Mouse (Mus musculus): Measurements from ENCODE around the gene Ssc4d. TPM values are rescaled to one million over a fixed set of nuclear protein-coding genes. Genes with fewer than 3 reads are reported as not detected.

The Ssc4d gene
- total and polyA plus RNA-seq, 3 experiments, result 2.8 to 4.3 (median 3.1) TPM

DNA sequence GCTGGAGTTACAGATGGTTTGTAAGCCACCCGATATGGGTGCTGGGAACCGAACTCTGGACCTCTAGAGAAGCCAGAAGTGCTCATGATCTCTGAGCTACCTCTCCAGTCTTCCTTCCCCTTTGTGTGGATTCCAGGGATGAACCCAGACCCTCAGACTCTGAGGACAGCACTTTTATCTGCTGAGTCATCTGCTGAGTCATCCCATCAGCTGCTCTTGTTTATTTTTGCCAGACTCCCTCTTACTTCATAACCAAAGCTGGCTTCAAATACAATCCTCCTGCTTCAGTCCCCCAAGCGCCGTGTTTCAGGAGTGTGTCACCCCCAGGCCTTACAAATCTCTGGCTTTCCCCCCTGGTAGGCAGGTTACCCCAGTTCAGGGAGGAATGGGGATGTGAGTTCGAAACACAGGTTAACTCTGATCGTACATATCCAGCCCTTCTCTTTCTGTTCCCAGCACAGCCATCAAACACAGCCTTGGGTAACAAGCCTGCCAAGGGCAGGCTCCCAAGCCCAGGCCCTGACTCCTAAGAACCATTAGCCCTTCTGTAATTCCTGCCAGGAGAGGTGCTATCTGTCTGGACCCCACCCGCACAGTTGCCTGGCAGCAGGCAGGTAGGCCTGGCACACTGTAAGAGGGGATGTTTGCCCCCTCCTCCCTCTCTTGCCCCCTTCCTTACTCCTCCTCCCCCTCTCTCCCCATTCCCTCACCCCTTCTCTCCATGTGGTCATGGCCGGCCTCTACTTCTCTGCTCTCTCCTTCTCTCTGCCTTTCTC lies 1.8 kb upstream of the Ssc4d start:
- DNase-seq, result peak; percentile 69

DNA sequence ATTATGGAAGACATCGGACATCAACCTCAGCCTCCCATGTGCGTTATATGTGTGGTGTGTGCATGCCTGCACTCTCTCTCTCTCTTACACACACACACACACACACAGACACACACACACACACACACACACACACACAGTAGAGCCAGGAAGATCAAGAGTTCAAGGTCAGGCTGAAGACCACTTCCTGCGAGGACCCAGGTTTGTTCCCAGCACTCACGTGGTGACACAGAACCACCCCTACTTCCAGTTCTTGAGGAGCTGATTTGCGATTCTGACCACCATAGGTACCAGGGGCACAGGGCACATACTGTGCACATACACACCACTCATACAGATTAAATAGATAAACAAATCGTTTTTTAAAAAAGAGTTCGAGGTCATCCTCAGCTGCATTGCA lies 2.5 kb downstream of the Ssc4d start:
- DNase-seq, result no peak

DNA sequence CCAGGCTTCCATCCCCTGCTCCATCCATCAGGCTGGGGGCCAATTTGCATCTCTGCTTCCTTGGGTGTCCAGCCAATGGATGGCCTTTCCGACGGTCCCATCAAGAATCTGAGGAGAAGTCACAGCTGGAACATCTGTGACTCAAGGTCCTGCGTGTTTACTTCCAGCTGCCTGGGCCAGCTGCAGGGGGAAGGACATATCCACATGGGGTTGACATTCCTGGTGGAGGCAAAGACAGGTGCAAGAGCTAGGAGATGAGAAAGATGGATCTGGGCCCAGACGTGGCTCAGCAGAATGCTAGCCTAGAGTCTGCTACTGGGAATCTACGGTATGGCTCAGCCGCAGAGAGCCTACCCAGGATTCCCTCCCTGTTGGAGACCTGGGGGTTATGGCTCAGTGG lies 4.1 kb downstream of the Ssc4d start:
- DNase-seq, result no peak

DNA sequence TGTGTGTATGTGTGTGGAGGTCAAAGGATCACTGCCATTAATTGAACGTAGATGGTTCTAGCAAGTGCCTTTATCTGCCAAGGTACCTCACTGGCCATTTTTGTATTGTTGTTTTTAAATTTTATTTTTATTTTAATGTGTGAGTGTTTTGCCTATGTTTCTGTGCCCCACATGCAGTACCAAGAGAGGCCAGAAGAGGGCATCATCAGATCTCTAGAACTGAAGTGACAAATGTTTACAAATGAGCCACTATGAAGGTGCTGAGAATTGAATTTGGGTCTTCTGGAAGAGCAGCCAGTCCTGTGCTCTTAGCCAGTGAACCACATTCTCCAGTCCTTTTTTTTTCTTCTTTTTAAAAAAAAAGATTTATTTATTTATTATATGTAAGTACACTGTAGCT lies 5.5 kb downstream of the Ssc4d start:
- DNase-seq, result no peak

DNA sequence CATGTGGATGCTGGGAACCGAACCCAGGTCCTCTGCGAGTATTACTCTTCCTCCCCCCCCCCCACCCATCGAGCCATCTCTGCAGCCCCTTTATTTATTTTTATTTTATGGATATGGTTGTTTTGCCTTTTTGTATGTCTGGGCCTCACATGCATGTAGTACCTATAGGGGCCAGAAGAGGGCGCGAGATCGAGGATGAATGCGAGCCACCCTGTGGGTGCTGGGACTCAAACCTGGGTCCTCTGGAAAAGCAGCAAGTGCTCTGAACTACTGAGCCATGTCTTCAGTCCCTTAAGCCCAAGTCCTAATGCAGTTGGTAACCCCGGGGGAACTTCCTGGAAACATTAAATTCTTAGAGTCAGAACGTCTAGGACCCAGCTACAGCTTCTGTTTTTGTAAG lies 7.5 kb downstream of the Ssc4d start:
- DNase-seq, result no peak

DNA sequence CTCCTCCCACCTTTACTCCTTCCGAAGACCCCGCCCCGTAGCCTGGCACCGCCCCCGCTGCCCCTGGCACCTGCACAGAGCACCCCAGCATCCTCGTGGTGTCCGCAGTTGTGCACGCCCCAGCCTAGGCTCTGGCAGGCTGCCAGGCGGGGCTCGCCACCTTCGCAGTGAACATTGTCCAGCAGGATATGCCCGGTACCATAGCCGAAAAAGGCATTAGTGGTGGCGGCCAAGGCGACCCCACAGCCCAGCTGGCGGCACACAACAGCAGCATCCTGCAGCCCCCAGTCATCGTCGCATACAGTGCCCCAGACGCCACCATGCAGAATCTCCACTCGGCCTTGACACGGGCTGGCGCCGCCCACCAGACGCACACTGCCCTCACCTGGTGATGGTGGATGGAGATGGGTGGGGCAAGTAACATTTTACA lies 8.8 kb downstream of the Ssc4d start:
- DNase-seq, result peak; percentile 45

DNA sequence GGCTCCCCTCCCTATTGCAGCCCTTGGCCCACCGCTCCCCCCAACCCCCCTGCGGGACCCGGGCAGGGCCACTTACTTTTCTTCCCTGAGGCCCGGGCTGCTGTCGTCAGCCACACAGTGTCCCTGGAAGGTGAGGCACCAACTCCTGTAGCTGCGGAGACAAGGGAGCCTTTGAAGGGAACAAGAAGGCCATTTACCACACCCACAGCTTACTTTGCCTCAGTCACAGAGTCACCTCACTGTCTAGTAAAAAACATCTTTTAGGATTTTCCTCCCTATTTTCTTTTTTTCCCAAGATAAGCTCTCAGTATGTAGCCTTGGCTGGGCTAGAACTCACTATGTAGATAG lies 11.1 kb downstream of the Ssc4d start:
- DNase-seq, result no peak

DNA sequence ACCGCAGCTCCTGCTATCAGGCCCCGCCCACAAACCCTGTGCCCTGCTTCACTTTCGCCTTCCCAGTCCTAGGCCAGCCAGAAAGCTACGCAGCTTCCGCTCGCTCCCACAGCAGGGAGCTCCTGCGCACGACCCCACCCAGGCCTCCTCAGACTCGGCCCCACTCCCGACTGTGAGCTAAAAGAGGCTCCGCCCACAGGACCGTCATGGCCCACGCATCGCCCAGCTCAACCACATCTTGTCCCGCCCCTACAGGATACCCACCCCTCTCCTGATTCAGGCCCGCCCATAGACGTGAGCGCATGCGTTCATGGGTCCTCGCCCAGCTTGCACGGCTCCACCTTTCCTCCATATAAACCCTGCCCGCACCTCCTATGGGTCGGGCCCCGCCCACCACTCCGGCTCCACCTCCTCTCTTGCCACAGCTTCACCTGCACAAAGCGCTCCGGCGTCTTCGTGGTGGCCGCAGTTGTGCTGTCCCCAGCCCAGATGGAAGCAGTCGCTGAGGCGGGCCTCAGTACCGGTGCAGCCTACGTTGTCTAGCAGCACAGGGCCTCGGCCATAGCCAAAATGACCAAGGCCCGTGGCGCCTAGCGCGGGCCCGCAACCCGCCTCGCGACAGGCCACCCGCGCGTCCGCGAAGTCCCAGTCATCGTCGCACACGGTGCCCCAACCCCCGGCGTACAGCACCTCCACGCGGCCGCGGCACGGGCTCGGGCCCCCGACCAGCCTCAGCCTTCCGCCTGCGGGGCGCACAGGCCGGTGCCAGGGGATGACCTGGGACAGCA lies 11.6 kb downstream of the Ssc4d start:
- peak; percentile 99 for DNase-seq

DNA sequence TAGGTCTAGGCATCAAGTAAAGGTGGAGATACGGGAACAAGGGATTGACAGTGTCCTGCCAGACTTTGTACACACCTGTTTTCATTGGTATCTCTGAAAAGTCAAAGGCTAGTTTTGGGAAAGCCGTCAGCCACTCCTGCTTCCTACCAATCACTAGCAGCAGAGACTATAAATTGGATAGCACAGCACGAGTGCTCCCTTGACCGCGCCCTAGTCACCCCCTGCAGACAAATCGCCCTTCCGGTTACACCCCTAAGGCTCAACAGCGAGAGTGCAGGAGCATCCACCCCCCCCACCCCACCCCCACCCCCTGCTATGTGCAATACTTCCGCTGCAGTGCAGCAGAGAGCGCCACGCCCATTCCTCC lies 12.2 kb downstream of the Ssc4d start:
- DNase-seq, result no peak

DNA sequence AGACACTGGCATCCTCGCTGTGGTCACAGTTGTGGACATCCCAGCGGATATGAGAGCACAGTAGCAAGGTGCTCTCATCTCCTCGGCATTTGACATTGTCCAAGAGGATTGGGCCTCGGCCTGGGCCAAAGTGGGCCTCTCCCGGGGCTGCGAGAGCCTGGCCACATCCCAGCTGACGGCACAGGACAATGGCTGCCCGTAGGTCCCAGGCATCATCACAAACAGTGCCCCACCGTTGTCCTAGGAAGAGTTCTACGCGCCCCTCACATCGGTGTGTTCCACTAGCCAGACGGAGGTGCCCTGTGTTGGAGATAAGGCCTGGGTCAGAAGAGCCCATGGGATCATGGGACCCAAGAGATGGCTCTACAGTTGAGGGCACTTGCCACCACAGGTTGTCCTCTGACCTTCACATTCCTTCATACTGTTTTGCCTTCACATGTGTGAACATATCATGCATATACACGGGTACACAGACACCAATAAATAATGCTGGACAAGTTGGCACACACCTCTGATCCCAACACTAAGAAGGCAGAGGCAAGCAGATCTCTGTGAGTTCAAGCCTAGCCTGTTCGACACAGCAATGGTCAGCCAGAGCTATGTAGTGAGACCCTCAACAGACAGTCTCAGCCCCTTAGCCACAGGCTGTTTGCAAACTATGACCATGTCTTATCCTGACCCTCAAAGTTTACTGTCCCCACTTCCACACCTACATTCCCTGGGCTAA lies 13.3 kb downstream of the Ssc4d start:
- DNase-seq, result peak; percentile 15

DNA sequence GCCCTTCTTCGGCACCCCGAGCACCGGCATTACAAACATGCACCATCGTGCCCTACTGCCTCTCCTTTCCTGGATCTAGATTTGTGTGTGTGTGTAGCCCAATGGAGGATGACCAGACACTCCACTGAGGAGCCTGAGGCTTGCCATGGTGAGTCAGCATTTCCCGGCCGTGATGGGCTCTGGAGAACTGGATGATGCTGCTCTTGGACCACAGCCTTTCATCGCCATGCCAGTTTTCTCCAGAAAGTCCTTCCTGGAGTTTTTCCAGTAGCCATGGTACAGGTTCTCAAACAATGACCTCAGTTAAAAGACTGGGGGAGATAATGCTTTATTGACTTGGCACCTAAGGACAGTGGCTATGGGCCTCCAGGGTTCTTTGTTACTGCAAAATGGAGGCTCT lies 14.4 kb downstream of the Ssc4d start:
- DNase-seq, result no peak

DNA sequence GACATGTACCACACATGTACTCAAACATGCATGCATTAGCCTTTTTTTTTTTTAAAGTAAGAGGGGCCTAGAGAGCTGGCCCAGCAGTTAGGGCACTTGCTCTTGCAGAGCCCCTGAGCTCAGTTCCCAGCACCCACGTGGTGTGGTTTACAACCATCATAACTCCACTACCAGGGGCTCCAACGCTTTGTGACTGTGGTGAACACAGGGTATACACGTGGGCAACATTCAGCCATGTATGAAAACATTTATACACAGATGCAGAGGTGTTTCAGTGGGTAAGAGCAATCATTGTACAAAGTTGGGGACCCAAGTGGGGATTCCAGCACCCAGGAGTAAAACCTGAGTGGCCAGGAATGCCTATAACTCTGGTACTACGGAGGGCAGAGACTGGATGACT lies 16.0 kb downstream of the Ssc4d start:
- no peak for DNase-seq

DNA sequence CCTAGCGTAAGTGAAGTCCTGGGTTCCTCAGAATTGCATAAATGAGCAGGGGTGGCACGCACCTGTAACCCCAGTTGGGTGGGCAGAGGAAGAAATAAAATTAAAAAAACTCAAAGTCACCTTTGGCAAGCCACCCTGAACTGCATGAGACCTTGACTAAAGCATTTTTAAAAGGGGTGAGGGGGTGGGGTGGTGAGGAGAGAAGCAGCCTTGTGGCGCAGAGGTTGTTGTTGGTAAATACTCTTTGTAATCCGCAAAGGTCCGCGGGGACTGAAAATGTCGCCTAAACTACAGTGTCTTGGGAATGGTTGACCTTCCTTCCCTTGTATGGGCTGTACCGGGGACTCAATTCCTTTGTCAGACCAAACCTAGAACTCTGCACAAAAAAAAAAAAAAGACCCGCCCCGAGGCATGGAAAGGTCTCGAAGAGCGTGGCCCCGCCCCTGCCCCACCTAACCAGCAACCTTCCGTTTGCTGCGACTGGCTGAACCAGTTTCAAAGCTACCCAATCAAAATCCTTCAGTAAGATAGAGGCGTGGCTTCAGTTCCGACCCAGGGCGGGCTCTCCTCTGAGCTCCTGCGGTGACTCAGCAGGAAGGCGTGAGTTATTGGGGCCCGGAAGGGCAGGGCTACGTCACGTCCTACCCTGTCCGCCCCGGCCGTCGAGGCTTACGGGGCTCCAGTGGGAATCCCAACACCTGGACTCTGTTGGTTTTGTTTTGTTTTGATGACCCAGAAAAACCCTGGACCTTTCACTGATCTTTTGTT lies 16.9 kb downstream of the Ssc4d start:
- peak; percentile 97 for DNase-seq

DNA sequence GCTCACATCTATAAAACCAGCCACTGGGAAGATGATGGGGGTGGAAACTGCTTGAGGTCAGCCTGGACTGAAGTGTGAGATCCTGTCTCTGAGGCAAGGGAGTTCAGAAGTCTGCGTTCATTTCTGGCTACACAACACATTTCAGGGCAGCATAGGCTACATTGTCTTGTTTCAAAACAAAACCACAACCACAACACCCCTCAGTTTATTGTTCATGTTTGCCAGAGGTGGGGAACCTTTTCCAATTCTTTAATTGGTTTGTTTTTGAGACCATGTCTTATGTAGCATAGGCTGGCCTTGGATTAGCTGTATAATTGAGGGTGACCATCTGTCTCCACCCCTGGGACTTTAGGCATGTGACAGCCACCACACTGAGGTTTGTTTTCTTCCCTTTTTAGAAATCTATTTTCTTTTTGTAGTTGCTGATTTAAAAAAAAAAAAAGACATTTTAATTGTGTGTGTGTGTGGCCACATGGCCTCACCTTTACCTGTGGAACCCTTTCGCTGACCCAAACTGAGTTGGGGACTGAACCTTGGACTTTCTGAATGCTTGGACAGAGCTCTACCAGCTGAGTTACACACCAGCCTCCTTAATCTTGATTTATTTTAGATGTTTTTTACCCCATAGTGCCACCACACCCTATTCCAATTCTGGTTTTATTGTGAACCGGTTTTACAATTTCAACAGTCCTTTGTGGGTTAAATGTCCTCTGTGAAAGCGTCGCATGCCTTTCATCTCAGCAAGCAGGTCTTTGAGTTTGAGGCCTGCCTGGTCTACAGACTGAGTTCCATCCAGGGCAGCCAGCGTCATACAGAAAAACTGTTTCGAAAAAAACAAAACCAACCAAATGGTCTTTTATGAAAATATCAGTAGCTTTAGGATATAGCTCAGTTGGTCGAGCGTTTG lies 17.8 kb downstream of the Ssc4d start:
- no peak for DNase-seq

DNA sequence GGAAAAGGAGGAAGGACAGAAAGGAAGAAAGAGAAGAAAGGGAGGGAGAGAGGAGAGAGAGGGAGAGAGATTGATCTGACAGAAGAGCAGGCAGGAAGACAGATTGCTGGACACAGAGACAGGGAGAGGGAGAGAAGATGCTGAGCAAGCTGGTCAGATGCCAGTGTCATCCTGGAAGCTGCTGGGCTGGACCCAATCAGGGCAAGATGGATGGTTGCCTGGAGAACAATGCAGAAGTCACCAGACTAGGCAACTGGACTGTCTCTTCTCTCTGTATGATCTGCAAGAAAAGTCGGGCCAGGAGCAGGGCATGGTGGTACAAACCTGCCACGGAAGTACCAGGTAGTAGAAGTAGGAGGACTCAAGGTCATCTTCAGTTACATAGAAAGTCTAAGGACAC lies 21.5 kb downstream of the Ssc4d start:
- DNase-seq, result no peak

DNA sequence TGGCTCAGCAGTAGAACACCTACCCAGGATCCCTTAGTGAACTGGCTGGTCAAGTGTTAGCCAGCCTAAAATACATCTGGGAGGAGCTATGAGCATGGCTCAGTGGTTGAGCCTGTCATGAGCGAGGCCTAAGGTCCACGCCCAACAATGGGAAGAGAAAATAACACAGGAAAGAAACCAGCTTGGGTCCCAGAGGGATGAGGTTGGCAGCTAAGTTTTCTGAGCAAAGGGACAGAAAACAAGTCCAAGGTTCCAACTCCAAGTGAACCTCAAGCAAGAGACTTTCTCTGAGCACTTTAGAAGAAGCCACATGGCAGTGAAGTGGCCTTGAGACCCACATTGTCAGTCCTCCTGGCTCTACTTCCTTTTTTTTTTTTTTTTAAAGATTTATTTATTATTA lies 22.7 kb downstream of the Ssc4d start:
- DNase-seq, result no peak

DNA sequence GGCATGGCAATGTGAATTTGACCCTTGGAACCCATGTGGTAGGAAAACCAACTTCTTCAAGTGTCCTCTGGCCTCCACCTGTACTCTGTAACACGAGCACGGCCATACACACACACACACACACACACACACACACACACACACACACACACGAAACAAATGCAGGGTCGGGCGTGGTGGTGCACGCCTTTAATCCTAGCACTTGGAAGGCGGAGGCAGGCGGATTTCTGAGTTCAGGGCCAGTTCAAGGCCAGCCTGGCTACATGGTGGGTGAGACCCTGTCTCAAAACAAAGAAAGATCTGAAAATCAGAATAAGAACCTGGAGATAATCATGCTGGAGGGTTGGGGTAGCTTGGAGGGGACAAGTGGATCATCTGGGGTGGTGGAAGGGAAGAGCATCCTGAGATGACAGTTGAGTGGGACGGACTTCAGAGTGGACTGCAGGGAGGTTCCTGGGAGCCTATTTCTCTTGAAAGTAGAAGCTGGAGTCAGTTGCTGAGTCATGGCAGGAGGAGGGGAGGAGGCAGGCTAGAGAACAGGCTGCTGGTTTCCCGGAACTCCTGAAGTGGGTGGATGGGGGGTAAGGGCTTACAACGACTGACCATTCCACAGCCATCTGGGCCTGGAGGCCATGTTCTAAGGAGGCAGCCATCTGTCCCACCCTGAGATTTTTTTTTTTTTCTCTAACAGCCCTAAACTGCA lies 23.5 kb downstream of the Ssc4d start:
- peak; percentile 70 for DNase-seq

DNA sequence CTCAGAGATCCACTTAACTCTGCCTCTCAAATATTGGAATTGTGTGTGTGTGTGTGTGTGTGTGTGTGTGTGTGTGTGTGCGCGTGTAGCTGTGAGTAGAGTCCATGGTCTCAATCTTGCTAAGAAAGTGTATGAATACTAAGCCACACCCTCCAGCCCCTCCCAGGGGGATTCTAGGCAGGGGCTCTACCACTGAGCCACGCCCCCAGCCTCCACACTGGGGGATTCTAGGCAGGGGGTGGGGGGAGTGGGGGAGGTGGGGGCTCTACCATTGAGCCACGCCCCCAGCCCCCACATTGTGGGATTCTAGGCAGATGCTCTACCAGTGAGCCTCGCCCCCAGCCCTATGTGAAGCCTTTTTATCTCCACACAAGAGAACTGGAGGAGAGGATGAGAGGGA lies 27.7 kb downstream of the Ssc4d start:
- DNase-seq, result no peak

DNA sequence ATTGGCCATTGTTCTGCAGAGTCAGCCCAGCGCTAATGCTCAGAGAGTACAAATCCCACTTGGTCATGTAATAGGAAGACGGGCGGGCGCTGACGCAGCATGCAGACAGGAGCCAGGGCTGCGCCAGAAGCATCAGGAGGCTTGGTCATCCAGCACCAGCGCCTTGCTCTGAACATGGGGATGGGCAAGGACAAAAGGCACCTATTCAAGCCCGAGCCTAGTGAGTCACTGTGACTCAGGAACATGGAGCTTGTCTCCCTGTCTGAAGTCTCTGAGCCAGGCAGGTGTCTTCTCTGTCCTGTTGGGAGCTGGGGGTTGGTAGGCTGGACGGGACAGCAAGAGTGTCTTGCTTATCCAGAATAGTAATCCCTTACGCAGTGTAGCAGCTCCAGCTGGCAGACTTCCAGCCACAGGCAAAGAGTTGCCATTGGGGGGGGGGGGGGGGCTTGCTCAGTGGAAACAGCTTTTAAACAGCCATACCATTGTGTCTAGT lies 28.4 kb downstream of the Ssc4d start:
- peak; percentile 70 for DNase-seq

DNA sequence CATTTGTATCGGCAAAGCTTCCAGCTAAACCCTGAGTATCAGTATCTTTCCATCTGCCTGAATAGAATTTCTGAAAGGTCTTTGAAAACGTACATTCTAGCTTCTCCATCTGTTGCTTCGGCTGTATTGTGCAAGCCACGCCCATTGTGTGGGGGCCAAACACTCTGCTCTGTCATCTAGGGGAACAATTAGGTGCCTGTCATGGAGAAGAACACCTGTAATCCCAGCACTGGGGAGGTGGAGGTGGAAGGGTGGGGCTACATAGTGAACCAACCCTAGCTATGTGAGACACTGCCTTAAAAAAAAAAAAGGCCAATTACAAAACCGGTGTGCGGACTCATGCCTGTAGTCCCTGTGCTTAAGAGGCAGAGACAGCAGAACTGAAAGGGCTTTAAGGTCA lies 31.6 kb downstream of the Ssc4d start:
- no peak for DNase-seq

Measured in adrenal gland, adult 2 months (tissue).